Mouse (Mus musculus): ENCODE measurements around the gene Gpsm1.

Gpsm1 gene

GRCm38 (mm10) chr2:26338302-26339203 is 23.2 kb downstream of the Gpsm1 start:
- no peak for DNase-seq (ENCODE audit: low spot score in 2 of 2)

GRCm38 (mm10) chr2:26339204-26339551 is 23.9 kb downstream of the Gpsm1 start:
- no peak for DNase-seq (ENCODE audit: low spot score in 2 of 2)

GRCm38 (mm10) chr2:26341510-26341981 is 26.2 kb downstream of the Gpsm1 start:
- DNase-seq (ENCODE audit: low spot score in 2 of 2), result no peak

- peak in 1 of 2 experiments; percentile 12 for DNase-seq (ENCODE audit: low spot score in 2 of 2)
Observed at GRCm38 (mm10) chr2:26342044-26342443, 26.7 kb downstream of the Gpsm1 start.

GRCm38 (mm10) chr2:26342609-26343490 is 27.5 kb downstream of the Gpsm1 start:
- no peak for DNase-seq (ENCODE audit: low spot score in 2 of 2)

- DNase-seq (ENCODE audit: low spot score in 2 of 2), result no peak
Observed at GRCm38 (mm10) chr2:26348241-26348640, 32.9 kb downstream of the Gpsm1 start.

GRCm38 (mm10) chr2:26351358-26352290 is 36.3 kb downstream of the Gpsm1 start, which contains the start of gene Dnlz:
TSS of gene Dnlz (minus strand) at chr2:26352110.
- peak; percentile 92 to 96 for DNase-seq (ENCODE audit: low spot score in 2 of 2)

- peak; percentile 29 to 78 for DNase-seq (ENCODE audit: low spot score in 2 of 2)
Observed at GRCm38 (mm10) chr2:26352291-26352910, 37.1 kb downstream of the Gpsm1 start.

GRCm38 (mm10) chr2:26353066-26353980 is 38.0 kb downstream of the Gpsm1 start:
- no peak for DNase-seq (ENCODE audit: low spot score in 2 of 2)

- DNase-seq (ENCODE audit: low spot score in 2 of 2), result no peak
Observed at GRCm38 (mm10) chr2:26354401-26354800, 39.1 kb downstream of the Gpsm1 start.

GRCm38 (mm10) chr2:26356231-26356630 is 40.9 kb downstream of the Gpsm1 start:
- DNase-seq (ENCODE audit: low spot score in 2 of 2), result no peak

- no peak for DNase-seq (ENCODE audit: low spot score in 2 of 2)
Observed at GRCm38 (mm10) chr2:26356678-26357077, 41.4 kb downstream of the Gpsm1 start.

- DNase-seq (ENCODE audit: low spot score in 2 of 2), result no peak
Observed at GRCm38 (mm10) chr2:26357484-26357883, 42.2 kb downstream of the Gpsm1 start.

- no peak for DNase-seq (ENCODE audit: low spot score in 2 of 2)
Observed at GRCm38 (mm10) chr2:26358667-26359320, 43.5 kb downstream of the Gpsm1 start.

- DNase-seq (ENCODE audit: low spot score in 2 of 2), result no peak
Observed at GRCm38 (mm10) chr2:26359983-26360382, 44.7 kb downstream of the Gpsm1 start.

- peak in 1 of 2 experiments; percentile 30 for DNase-seq (ENCODE audit: low spot score in 2 of 2)
Observed at GRCm38 (mm10) chr2:26360772-26361171, 45.5 kb downstream of the Gpsm1 start, which contains the start of gene Card9. TSS of gene Card9 (minus strand) at chr2:26360918.

GRCm38 (mm10) chr2:26362991-26363390 is 47.7 kb downstream of the Gpsm1 start:
- DNase-seq (ENCODE audit: low spot score in 2 of 2), result no peak

- DNase-seq (ENCODE audit: low spot score in 2 of 2), result no peak
Observed at GRCm38 (mm10) chr2:26363481-26363880, 48.2 kb downstream of the Gpsm1 start.

Data from spleen, postnatal 4 days (tissue).